Mouse (Mus musculus): ENCODE data around the gene Hist1h3c. TPM values are rescaled to one million over a fixed set of nuclear protein-coding genes. Genes with fewer than 3 reads are reported as not detected.
A peak's percentile ranks its signal among the peaks of the same experiment; 100 is the strongest.

Hist1h3c gene
- polyA plus RNA-seq, 2 experiments: 5.7 to 48.5 TPM

DNA sequence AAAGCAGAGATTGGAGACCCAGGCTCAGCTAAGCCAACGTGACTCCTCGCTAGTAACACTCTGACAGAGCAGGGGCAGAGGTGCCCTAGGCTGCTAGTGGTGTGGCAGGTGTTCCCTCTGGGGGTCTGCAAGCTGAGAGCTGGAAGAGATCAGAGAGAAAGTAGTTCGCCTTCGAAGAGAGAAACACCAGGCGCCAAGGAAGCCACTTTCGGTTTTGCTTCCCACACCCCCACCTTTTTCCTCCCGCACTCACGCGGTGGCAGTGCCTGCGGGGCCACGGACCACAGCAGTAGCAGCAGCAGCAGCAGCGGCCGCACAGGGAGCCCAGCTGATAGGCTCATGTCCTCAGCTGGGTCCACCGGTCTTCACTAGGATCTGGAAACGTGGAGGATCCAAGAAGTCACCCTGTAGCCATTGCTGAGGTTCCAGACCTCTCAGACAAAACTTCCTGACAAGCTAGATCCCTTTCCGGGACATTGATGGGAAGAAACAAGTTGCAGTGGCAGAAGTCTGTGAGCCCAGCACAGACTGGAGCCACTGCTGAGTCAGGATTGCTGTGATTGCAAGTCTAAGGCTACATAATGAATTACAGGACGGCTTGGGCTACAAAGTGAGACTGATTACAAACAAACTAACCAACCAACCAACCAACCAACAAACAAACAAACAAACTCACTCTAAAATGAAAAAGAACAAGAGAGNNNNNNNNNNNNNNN is 34.9 kb downstream of the Hist1h3c start, which contains the start of gene Hfe:
TSS of gene Hfe (minus strand) at position 481 of the 716 bp plus-strand sequence.
- no peaks in the 10 kb centered on the region for H3K9me3 ChIP-seq (ENCODE audit: control insufficient read depth, low read length)
- peak within 1 kb of the TSS; percentile 57 for H3K4me2 ChIP-seq (ENCODE audit: low read depth)
- 1% methylated on average over 17 of the region's 17 CpGs for WGBS (ENCODE audit: insufficient replicate concordance)
- peaks cover 2 to 9% of the 10 kb centered on the region in 2 experiments; a peak in 2 of 4 replicates for H3K4me1 ChIP-seq (replicated peaks; ENCODE audit: control insufficient read depth in 2 of 2, insufficient read depth in 2 of 2, low read length in 1 of 2)
- peaks cover 6% of the 10 kb centered on the region for H3K27me3 ChIP-seq (ENCODE audit: control insufficient read depth, insufficient read depth, low read length)
- H3K27ac ChIP-seq: no peak within 1 kb of the TSS
- DNase-seq (ENCODE audit: low read depth in 3 of 3, low spot score in 3 of 3) (no peak), ATAC-seq (ENCODE audit: insufficient read depth) (peak; percentile 28; the same call in 1 of the 2 replicates)
- peak within 1 kb of the TSS; percentile 45 to 51 for H3K4me3 ChIP-seq (ENCODE audit: insufficient read depth in 1 of 2, low read depth in 2 of 2, low read length in 2 of 2)
- H3K36me3 ChIP-seq (replicated peaks; ENCODE audit: control insufficient read depth, insufficient read depth, low read depth): no peaks in the 10 kb centered on the region
- no peak for TF ChIP-seq EP300 (IDR thresholded peaks at IDR 0.05; ENCODE audit: low read depth)
- TF ChIP-seq CTCF (IDR thresholded peaks at IDR 0.05; ENCODE audit: low read depth): no peak
- peak within 1 kb of the TSS; percentile 71 for H3K9ac ChIP-seq (replicated peaks)

GRCm38 (mm10) chr13:23709714-23710373 is 35.6 kb downstream of the Hist1h3c start:
- Histone ChIP-seq H3K4me2 (ENCODE audit: low read depth) (peak overlapping the region; percentile 57), H3K27me3 (ENCODE audit: control insufficient read depth, insufficient read depth, low read length) (peaks cover 6% of the 10 kb centered on the region), H3K9ac (replicated peaks) (peak overlapping the region; percentile 71), H3K36me3 (replicated peaks; ENCODE audit: control insufficient read depth, insufficient read depth, low read depth) (no peaks in the 10 kb centered on the region), H3K9me3 (ENCODE audit: control insufficient read depth, low read length) (no peaks in the 10 kb centered on the region), H3K4me1 (replicated peaks; ENCODE audit: control insufficient read depth in 2 of 2, insufficient read depth in 2 of 2, low read length in 1 of 2) (peaks cover 2 to 9% of the 10 kb centered on the region in 2 experiments; a peak in 2 of 4 replicates), H3K27ac (no peak overlapping the region), H3K4me3 (ENCODE audit: insufficient read depth in 1 of 2, low read depth in 2 of 2, low read length in 2 of 2) (peak overlapping the region; percentile 45 to 51)
- no peak for ATAC-seq (ENCODE audit: insufficient read depth)
- DNase-seq (ENCODE audit: low read depth in 3 of 3, low spot score in 3 of 3): no peak
- no peak for TF ChIP-seq CTCF (IDR thresholded peaks at IDR 0.05; ENCODE audit: low read depth)
- no peak for TF ChIP-seq EP300 (IDR thresholded peaks at IDR 0.05; ENCODE audit: low read depth)
- 37% methylated on average over 14 of the region's 15 CpGs for WGBS (ENCODE audit: insufficient replicate concordance)

GRCm38 (mm10) chr13:23708654-23709053 is 36.7 kb downstream of the Hist1h3c start:
- ATAC-seq (ENCODE audit: insufficient read depth) (no peak), DNase-seq (ENCODE audit: low read depth in 3 of 3, low spot score in 3 of 3) (no peak)
- TF ChIP-seq EP300 (IDR thresholded peaks at IDR 0.05; ENCODE audit: low read depth) (no peak), CTCF (IDR thresholded peaks at IDR 0.05; ENCODE audit: low read depth) (no peak)
- H3K4me2 ChIP-seq (ENCODE audit: low read depth): no peak overlapping the region
- H3K4me3 ChIP-seq (ENCODE audit: insufficient read depth in 1 of 2, low read depth in 2 of 2, low read length in 2 of 2): no peak overlapping the region
- H3K36me3 ChIP-seq (replicated peaks; ENCODE audit: control insufficient read depth, insufficient read depth, low read depth): no peaks in the 10 kb centered on the region
- no peaks in the 10 kb centered on the region for H3K9me3 ChIP-seq (ENCODE audit: control insufficient read depth, low read length)
- 74% methylated on average over 4 of the region's 4 CpGs for WGBS (ENCODE audit: insufficient replicate concordance)
- no peak overlapping the region; the same call in 1 of the 2 replicates for H3K9ac ChIP-seq (replicated peaks)
- no peak overlapping the region for H3K27ac ChIP-seq
- H3K4me1 ChIP-seq (replicated peaks; ENCODE audit: control insufficient read depth in 2 of 2, insufficient read depth in 2 of 2, low read length in 1 of 2): peaks cover 2 to 9% of the 10 kb centered on the region in 2 experiments; a peak in 2 of 4 replicates
- peaks cover 6% of the 10 kb centered on the region for H3K27me3 ChIP-seq (ENCODE audit: control insufficient read depth, insufficient read depth, low read length)

- H3K9me3 ChIP-seq (ENCODE audit: control insufficient read depth, low read length): no peaks in the 10 kb centered on the region
- H3K4me2 ChIP-seq (ENCODE audit: low read depth): no peak overlapping the region
- no peaks in the 10 kb centered on the region for H3K36me3 ChIP-seq (replicated peaks; ENCODE audit: control insufficient read depth, insufficient read depth, low read depth)
- no peak overlapping the region for H3K9ac ChIP-seq (replicated peaks)
- H3K27me3 ChIP-seq (ENCODE audit: control insufficient read depth, insufficient read depth, low read length): peaks cover 6% of the 10 kb centered on the region
- H3K4me1 ChIP-seq (replicated peaks; ENCODE audit: control insufficient read depth in 2 of 2, insufficient read depth in 2 of 2, low read length in 1 of 2): peaks cover 2 to 9% of the 10 kb centered on the region in 2 experiments; a peak in 2 of 4 replicates
- H3K27ac ChIP-seq: no peak overlapping the region
- no peak overlapping the region for H3K4me3 ChIP-seq (ENCODE audit: insufficient read depth in 1 of 2, low read depth in 2 of 2, low read length in 2 of 2)
- ATAC-seq (ENCODE audit: insufficient read depth) (no peak), DNase-seq (ENCODE audit: low read depth in 3 of 3, low spot score in 3 of 3) (no peak)
- WGBS (ENCODE audit: insufficient replicate concordance): 69% methylated on average over 4 of the region's 4 CpGs
- TF ChIP-seq EP300 (IDR thresholded peaks at IDR 0.05; ENCODE audit: low read depth) (no peak), CTCF (IDR thresholded peaks at IDR 0.05; ENCODE audit: low read depth) (no peak)
Observed at GRCm38 (mm10) chr13:23708041-23708440, 37.4 kb downstream of the Hist1h3c start.

DNA sequence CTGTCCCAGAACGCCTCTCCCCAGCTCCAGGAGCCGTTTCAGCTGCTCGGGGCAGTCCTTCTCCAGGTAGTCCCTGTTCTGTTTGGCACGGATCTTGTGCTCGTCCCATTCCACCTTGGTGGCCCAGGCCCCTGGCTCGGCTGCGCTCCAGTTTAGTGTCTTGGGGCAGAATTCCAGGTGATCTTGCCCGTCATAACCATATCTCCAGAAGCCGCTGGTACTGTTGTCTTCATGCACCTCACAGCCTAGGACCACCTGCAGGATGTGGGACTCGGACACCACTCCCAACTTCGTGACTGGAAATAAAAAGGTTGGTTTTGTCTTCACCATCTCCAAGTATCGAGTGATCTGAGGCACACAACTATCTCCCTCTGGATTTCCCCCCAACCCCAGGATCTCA is 38.6 kb downstream of the Hist1h3c start:
- TF ChIP-seq EP300 (IDR thresholded peaks at IDR 0.05; ENCODE audit: low read depth): no peak
- H3K27me3 ChIP-seq (ENCODE audit: control insufficient read depth, insufficient read depth, low read length): peaks cover 6% of the 10 kb centered on the region
- DNase-seq (ENCODE audit: low read depth in 3 of 3, low spot score in 3 of 3): no peak
- H3K4me2 ChIP-seq (ENCODE audit: low read depth): no peak overlapping the region
- H3K27ac ChIP-seq: no peak overlapping the region
- WGBS (ENCODE audit: insufficient replicate concordance): 77% methylated on average over 12 of the region's 12 CpGs
- no peak for ATAC-seq (ENCODE audit: insufficient read depth)
- no peaks in the 10 kb centered on the region for H3K9me3 ChIP-seq (ENCODE audit: control insufficient read depth, low read length)
- H3K36me3 ChIP-seq (replicated peaks; ENCODE audit: control insufficient read depth, insufficient read depth, low read depth): no peaks in the 10 kb centered on the region
- peaks cover 2 to 7% of the 10 kb centered on the region in 2 experiments; a peak in 2 of 4 replicates for H3K4me1 ChIP-seq (replicated peaks; ENCODE audit: control insufficient read depth in 2 of 2, insufficient read depth in 2 of 2, low read length in 1 of 2)
- no peak overlapping the region for H3K4me3 ChIP-seq (ENCODE audit: insufficient read depth in 1 of 2, low read depth in 2 of 2, low read length in 2 of 2)
- H3K9ac ChIP-seq (replicated peaks): no peak overlapping the region
